Mouse (Mus musculus) heart, embryonic 11.5 days (tissue): ENCODE results near the gene Gm26920. TPM values are rescaled to one million over a fixed set of nuclear protein-coding genes. Genes with fewer than 3 reads are reported as not detected.
A peak's percentile ranks its signal among the peaks of the same experiment; 100 is the strongest.
"Not testable (repeated sequence)": the region's sequence is repeated elsewhere in the genome, so short reads cannot be mapped to it uniquely, and the experiment has no call there.

Source experiments
- ATAC-seq: fragments of 200-750 bp; cut with Nextera tagmentation; replicated peaks from 2 replicates; pipeline ENCODE4 v1.8.0; 2017; ENCODE audit warnings: moderate library complexity; ENCODE audit not compliant: insufficient number of reproducible peaks, low FRiP score, low TSS enrichment
- H3K27ac ChIP-seq: fragments of 300-500 bp; sonication (generic); 2 replicates; pipeline ENCODE4 v1.5.1; 2014; ENCODE audit warnings: mild to moderate bottlenecking, low read depth, low read length
- H3K27me3 ChIP-seq: fragments of 300-500 bp; sonication (generic); 2 replicates; pipeline ENCODE4 v1.6.1; 2014; ENCODE audit warnings: mild to moderate bottlenecking, low read length, mixed read lengths; ENCODE audit not compliant: control insufficient read depth, insufficient read depth
- H3K36me3 ChIP-seq: fragments of 300-500 bp; sonication (generic); 2 replicates; pipeline ENCODE4 v1.6.1; 2014; ENCODE audit warnings: mild to moderate bottlenecking, low read length, moderate library complexity, mixed read lengths; ENCODE audit not compliant: control insufficient read depth, insufficient read depth
- H3K4me1 ChIP-seq: fragments of 300-500 bp; sonication (generic); 2 replicates; pipeline ENCODE4 v1.6.1; 2014; ENCODE audit warnings: low read length; ENCODE audit not compliant: control insufficient read depth, insufficient read depth
- H3K4me2 ChIP-seq: fragments of 300-500 bp; sonication (generic); 2 replicates; pipeline ENCODE4 v1.6.1; 2014; ENCODE audit warnings: mild to moderate bottlenecking, moderate library complexity
- H3K4me3 ChIP-seq: fragments of 300-500 bp; sonication (generic); 2 replicates; pipeline ENCODE4 v1.5.1; 2014; ENCODE audit warnings: low read depth, low read length
- H3K9ac ChIP-seq: fragments of 300-500 bp; sonication (generic); 2 replicates; pipeline ENCODE4 v1.6.1; 2014; ENCODE audit warnings: mild to moderate bottlenecking, low read depth, low read length, moderate library complexity
- H3K9me3 ChIP-seq: fragments of 300-500 bp; sonication (generic); replicated peaks from 2 replicates; pipeline ENCODE4 v1.6.1; 2016; ENCODE audit warnings: low read length; ENCODE audit not compliant: control insufficient read depth
- WGBS: fragments of 180-500 bp; shearing (Covaris S2); extraction: QIAGEN DNeasy Blood & Tissue Kit; methylation state at CpG from one replicate; pipeline ENCODE4 v1.1.7; 2014; ENCODE audit not compliant: insufficient replicate concordance; 5-methylcytosine and 5-hydroxymethylcytosine counted together
- polyA plus RNA-seq: library from polyadenylated mRNA; unstranded; fragments of >200 nt; fragmentation: Nextera tagmentation; extraction: Ambion mirVana; gene quantifications from 2 replicates; pipeline ENCODE4 v1.2.1, GENCODE M21; 2014

Gm26920 gene
- 0.26 and 0.96 TPM in 2 replicates for polyA plus RNA-seq

GRCm38 (mm10) chr7:30090092-30090969 is at the start of gene Gm26920, which contains the start of gene Zfp566:
Gene Gm26920 (minus strand): TSS chr7:30090410.
Gene Zfp566 (minus strand): TSS chr7:30090527.
- Histone ChIP-seq H3K9me3 (no peaks in the 10 kb centered on the region), H3K9ac (peak within 1 kb of the TSS; percentile 69), H3K4me1 (peaks cover 9% of the 10 kb centered on the region; the same call in 1 of the 2 replicates), H3K4me3 (peak within 1 kb of the TSS; percentile 69), H3K4me2 (peak within 1 kb of the TSS; percentile 94), H3K36me3 (peaks cover 4% of the 10 kb centered on the region), H3K27ac (peak within 1 kb of the TSS; percentile 18), H3K27me3 (no peaks in the 10 kb centered on the region)
- peak; percentile 89 for ATAC-seq
- under 1% methylated on average over 40 of the region's 40 CpGs for WGBS

DNA sequence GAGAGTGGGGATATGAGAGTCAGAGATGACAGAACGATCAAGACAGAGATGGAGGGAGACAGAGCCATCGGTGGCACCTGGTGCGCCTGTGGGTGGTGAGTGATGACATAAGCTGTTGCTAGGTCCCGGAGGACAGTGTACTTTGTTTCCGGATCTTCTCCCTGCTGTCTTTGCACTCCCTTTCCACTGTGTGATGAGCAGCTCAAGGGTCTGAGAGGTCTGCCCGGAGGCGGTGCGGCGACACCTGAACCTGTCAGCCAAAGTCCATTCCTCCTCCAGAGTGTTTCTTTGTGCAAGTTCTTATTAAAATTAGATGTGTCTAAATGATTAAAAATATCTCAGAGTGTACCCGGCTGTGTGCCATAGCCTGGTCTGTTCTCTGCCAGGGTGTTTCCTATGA is 46.6 kb upstream of the Gm26920 start:
- Histone ChIP-seq H3K4me3 (no peak overlapping the region), H3K9ac (no peak overlapping the region), H3K27me3 (no peaks in the 10 kb centered on the region), H3K36me3 (peaks cover 37% of the 10 kb centered on the region), H3K4me1 (no peaks in the 10 kb centered on the region), H3K4me2 (no peak overlapping the region), H3K27ac (no peak overlapping the region), H3K9me3 (peaks cover 4% of the 10 kb centered on the region; the same call in 1 of the 2 replicates)
- WGBS, result 83% methylated on average over 10 of the region's 10 CpGs
- ATAC-seq, result no peak

DNA sequence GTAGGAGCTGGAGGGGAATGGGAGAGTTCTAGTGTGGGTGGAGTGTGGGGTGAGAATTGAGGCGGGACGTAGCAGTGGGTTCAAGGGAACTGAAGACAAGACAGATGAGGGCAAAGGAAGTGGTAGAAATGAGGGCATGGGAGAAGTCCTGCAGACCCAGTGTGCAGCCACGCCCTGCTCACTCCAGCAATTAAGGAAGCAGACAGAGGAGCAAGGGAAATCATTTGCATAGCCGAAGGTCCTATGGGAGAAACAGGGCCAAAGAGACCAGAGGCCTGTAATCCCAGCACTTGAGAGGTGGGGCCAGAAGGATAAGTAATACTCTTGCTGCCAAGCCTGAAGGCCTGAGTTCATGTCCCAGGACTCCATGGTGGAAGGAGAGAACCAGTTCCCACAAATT is 42.2 kb upstream of the Gm26920 start:
- Histone ChIP-seq H3K27ac (no peak overlapping the region), H3K9ac (no peak overlapping the region), H3K4me2 (no peak overlapping the region), H3K4me3 (no peak overlapping the region), H3K36me3 (peaks cover 51% of the 10 kb centered on the region), H3K4me1 (no peaks in the 10 kb centered on the region), H3K27me3 (no peaks in the 10 kb centered on the region), H3K9me3 (peaks cover 4% of the 10 kb centered on the region; the same call in 1 of the 2 replicates)
- WGBS, result 89% methylated on average over 4 of the region's 4 CpGs
- ATAC-seq, result no peak

- no peak overlapping the region for H3K4me3 ChIP-seq
- H3K9ac ChIP-seq, result no peak overlapping the region
- H3K27me3 ChIP-seq, result no peaks in the 10 kb centered on the region
- H3K4me1 ChIP-seq, result no peaks in the 10 kb centered on the region
- peaks cover 51% of the 10 kb centered on the region for H3K36me3 ChIP-seq
- peaks cover 4% of the 10 kb centered on the region; the same call in 1 of the 2 replicates for H3K9me3 ChIP-seq
- 95% methylated on average over 8 of the region's 8 CpGs for WGBS
- H3K27ac ChIP-seq, result no peak overlapping the region
- no peak overlapping the region for H3K4me2 ChIP-seq
- no peak for ATAC-seq
Measured at GRCm38 (mm10) chr7:30129900-30130299, 39.7 kb upstream of the Gm26920 start.

DNA sequence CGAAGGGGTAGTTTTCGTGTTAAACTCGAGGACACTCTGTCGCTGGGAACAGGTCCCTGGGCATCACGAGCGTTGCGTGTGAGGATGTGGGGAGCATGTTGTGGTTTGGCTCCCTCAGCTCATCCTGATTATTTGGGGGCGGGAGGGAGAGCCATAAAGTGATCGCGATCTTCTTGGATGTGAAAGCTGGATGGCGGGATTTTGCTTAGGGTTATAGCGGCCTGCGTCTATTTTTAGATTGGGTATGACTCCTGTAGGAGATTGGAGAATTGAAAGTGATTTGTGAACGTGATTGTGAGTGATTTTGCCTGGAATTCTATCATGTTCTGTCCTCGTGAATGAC is 31.9 kb upstream of the Gm26920 start:
- peaks cover 5% of the 10 kb centered on the region for H3K36me3 ChIP-seq
- no peaks in the 10 kb centered on the region for H3K9me3 ChIP-seq
- H3K4me1 ChIP-seq, result no peaks in the 10 kb centered on the region
- peak overlapping the region; percentile 82 for H3K9ac ChIP-seq
- 6% methylated on average over 15 of the region's 15 CpGs for WGBS
- H3K27me3 ChIP-seq, result no peaks in the 10 kb centered on the region
- H3K4me2 ChIP-seq, result peak overlapping the region; percentile 81
- H3K27ac ChIP-seq, result peak overlapping the region; percentile 73
- no peak for ATAC-seq
- peak overlapping the region; percentile 78 for H3K4me3 ChIP-seq

DNA sequence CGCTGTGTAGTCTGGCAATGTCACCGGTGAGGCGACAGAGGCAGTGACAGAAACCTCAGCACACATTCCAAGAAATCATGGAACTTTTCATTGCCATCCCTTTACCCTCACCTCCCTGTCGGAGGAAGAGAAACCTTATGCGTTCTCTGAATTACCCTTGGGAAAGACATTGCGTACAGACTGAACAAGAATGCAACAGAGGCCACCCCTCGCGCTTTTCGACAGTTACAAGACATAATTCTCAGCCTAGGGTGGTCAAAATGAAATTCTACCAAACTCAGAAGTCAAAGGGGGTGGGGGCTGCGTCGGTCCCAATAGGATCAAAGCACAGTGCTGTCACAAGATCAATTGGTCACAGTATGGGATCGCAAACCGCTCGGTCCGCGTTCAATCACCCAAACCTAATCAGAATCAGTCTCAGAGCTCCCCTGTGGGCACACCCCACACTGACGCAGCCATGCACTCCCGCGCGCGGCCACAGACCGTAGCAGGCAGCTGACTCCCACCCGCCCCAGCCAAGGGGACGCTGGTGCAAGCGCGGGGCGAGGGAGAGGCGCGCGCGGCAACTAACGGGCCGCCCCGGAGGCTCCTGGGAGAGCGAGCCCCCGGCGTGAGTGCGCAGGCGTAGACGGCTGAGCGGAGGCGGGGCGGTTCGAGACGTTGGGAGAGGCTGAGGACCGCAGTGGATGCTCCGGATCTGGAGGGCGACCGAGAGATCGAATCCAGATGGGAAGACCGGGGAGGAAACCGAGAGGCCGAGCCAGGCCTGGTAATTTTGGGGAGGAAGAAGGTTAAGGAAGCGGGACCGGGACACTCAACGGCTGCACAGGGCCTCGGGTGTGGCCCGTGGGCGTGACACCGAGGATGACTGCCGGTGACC is 31.3 kb upstream of the Gm26920 start, which contains the start of gene Zfp382:
Zfp382 (plus strand) TSS at position 635 of the 880 bp plus-strand sequence.
- Histone ChIP-seq H3K9ac (peak within 1 kb of the TSS; percentile 82), H3K36me3 (no peaks in the 10 kb centered on the region; the same call in 1 of the 2 replicates), H3K27ac (peak within 1 kb of the TSS; percentile 73), H3K9me3 (no peaks in the 10 kb centered on the region), H3K27me3 (no peaks in the 10 kb centered on the region), H3K4me1 (no peaks in the 10 kb centered on the region), H3K4me2 (peak within 1 kb of the TSS; percentile 81), H3K4me3 (peak within 1 kb of the TSS; percentile 78)
- WGBS, result under 1% methylated on average over 61 of the region's 61 CpGs
- peak; percentile 94 for ATAC-seq

DNA sequence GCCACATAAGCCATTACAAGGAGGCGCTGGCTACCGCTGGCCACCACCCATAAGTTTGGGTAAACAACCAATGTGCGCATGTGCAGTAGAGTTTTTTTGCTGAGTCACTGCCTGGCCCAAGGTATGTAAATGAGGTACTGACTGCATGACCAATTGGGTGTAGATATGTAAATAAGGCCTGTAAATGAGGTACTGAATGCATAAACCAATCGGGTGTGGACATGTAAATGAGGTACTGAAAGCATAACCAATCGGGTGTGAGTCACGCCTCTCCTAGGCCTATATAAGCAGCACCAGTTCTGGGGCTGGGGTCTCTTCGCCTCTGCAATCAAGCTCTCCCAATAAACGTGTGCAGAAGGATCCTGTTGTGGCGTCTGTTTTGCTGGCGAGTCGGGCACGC is 27.7 kb upstream of the Gm26920 start:
- not testable (repeated sequence) for H3K9ac ChIP-seq, ATAC-seq, H3K9me3 ChIP-seq, H3K4me1 ChIP-seq, H3K27me3 ChIP-seq, H3K4me3 ChIP-seq, H3K4me2 ChIP-seq, H3K36me3 ChIP-seq, H3K27ac ChIP-seq
- 90% methylated on average over 12 of the region's 12 CpGs for WGBS

- H3K4me2 ChIP-seq, result no peak overlapping the region
- peaks cover 6% of the 10 kb centered on the region; the same call in 1 of the 2 replicates for H3K4me1 ChIP-seq
- no peaks in the 10 kb centered on the region; the same call in 1 of the 2 replicates for H3K9me3 ChIP-seq
- H3K9ac ChIP-seq, result no peak overlapping the region
- no peaks in the 10 kb centered on the region for H3K27me3 ChIP-seq
- WGBS, result 88% methylated on average over 5 of the region's 5 CpGs
- H3K36me3 ChIP-seq, result no peaks in the 10 kb centered on the region; the same call in 1 of the 2 replicates
- no peak for ATAC-seq
- H3K27ac ChIP-seq, result no peak overlapping the region
- H3K4me3 ChIP-seq, result no peak overlapping the region
Measured at GRCm38 (mm10) chr7:30116076-30116475, 25.9 kb upstream of the Gm26920 start.
